Mouse (Mus musculus): ENCODE data around the gene Gm44965.

GRCm38 (mm10) chr6:48650041-48650440, 56.3 kb downstream of the Gm44965 start:
- TF ChIP-seq CTCF (IDR thresholded peaks at IDR 0.05; ENCODE audit: control insufficient read depth, insufficient read depth, insufficient read length) (no peak), USF1 (IDR thresholded peaks at IDR 0.05; ENCODE audit: low read depth) (no peak), MAX (IDR thresholded peaks at IDR 0.05) (no peak), MYOD1 (IDR thresholded peaks at IDR 0.05; ENCODE audit: control insufficient read depth, insufficient read length, low read depth) (no peak)

Data from C2C12 (cell line).